Mouse (Mus musculus) spleen, adult 2 months (tissue): ENCODE data around the gene Zfp26.

Experiments used
- CTCF ChIP-seq: fragments of 200-500 bp; IDR thresholded peaks from 2 replicates; pipeline ENCODE4 v1.5.1; 2011; ENCODE audit warnings: mild to moderate bottlenecking, inconsistent platforms; ENCODE audit not compliant: insufficient read depth, insufficient read length, insufficient replicate concordance; ENCODE audit errors: extremely low read depth
- POLR2A ChIP-seq: fragments of 200-500 bp; IDR thresholded peaks from 2 replicates; pipeline ENCODE4 v1.6.1; 2011; ENCODE audit warnings: low read depth, low read length, inconsistent platforms

GRCm38 (mm10) chr9:20466761-20467442 lies 6.9 kb upstream of the Zfp26 start:
- TF ChIP-seq CTCF (peak; percentile 35; the same call in 1 of the 2 replicates), POLR2A (no peak)
